Mouse (Mus musculus): ENCODE results near the gene Macrod2. TPM values are rescaled to one million over a fixed set of nuclear protein-coding genes. Genes with fewer than 3 reads are reported as not detected.

The Macrod2 gene
- polyA plus RNA-seq, 1 experiment from 2014 or later: 59.2 TPM

DNA sequence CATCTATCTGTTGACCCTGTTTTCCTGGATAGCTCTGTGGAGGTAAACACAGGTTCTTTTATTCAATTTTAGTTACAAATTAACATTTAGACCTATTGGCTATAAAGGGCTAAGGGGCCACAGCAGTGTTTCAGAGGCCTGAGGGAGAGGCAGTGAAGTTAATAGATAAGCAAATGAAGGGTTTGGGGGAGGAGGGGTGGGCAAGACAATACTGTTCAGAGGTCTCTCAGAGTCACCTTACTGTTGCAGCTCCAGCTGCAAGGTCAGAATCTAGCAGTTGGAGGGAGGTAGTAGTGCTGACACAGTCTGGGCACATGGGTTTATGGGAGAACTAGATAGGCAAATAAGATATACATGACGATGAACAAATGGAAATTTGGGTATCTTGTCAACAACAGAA is 1156.6 kb downstream of the Macrod2 start:
- Histone ChIP-seq H3K4me3 (no peak overlapping the region), H3K4me2 (replicated peaks) (no peak overlapping the region), H3K27me3 (no peaks in the 10 kb centered on the region), H3K9me3 (replicated peaks) (no peaks in the 10 kb centered on the region), H3K27ac (no peak overlapping the region), H3K36me3 (no peaks in the 10 kb centered on the region), H3K4me1 (no peaks in the 10 kb centered on the region), H3K9ac (no peak overlapping the region)
- ATAC-seq (ENCODE audit: low FRiP score): no peak
- WGBS: 85% methylated on average over 1 of the region's 1 CpGs

DNA sequence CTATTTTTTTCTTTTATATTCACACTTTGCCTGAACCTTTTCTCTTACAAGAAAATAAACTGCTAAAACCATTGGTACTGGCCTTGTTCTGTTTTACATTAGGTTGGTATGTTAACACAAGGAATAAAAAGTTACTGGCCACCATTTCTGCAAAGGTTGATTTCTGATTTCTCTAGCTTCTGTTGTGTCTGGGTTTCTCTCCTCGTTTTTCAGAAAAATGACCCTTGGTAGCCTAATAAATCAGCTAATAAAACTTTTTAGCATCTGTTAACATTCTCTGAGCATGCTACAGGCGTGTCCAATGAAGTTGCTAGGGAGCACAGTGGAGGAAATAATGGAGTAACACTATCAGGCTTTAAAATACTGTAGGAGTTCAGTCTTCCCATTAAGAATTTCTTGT is 1161.6 kb downstream of the Macrod2 start:
- Histone ChIP-seq H3K36me3 (no peaks in the 10 kb centered on the region), H3K4me3 (no peak overlapping the region), H3K4me2 (replicated peaks) (no peak overlapping the region), H3K27me3 (no peaks in the 10 kb centered on the region), H3K9ac (no peak overlapping the region), H3K9me3 (replicated peaks) (no peaks in the 10 kb centered on the region), H3K4me1 (no peaks in the 10 kb centered on the region), H3K27ac (no peak overlapping the region)
- WGBS: 51% methylated on average over 2 of the region's 2 CpGs
- ATAC-seq (ENCODE audit: low FRiP score): no peak

DNA sequence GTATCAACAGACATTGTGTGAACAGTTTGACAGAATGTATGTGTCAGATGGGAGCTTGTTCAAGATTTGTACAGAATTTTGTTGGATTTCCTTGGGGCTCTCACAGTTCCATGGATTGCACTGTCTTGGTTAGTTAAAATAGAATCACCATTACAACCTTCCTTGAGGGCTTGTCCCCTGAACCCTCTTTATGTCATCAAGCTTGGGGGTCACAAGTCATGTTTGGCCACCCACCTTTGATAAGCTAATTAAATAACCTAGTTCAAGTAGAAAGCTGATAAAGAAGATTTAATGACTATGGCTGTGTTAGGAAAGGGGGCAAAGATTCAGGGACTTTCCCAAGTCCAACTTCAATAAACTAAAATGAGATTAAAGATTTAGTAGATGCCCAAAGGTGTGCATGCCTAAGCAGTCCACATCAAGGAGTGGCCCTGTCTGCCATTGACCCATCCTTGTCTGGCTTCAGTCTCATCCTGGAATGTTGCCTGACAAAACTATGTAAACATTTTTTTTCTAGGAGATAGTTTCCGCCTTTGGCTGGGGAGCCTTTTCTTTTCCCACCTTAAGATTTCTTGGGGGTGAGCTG is 1163.2 kb downstream of the Macrod2 start:
- no peaks in the 10 kb centered on the region for H3K4me1 ChIP-seq
- WGBS: 91% methylated on average over 1 of the region's 1 CpGs
- H3K4me3 ChIP-seq: no peak overlapping the region
- no peak overlapping the region for H3K27ac ChIP-seq
- no peaks in the 10 kb centered on the region for H3K27me3 ChIP-seq
- H3K9me3 ChIP-seq (replicated peaks): no peaks in the 10 kb centered on the region
- H3K36me3 ChIP-seq: no peaks in the 10 kb centered on the region
- no peak for ATAC-seq (ENCODE audit: low FRiP score)
- no peak overlapping the region for H3K9ac ChIP-seq
- H3K4me2 ChIP-seq (replicated peaks): no peak overlapping the region

- H3K36me3 ChIP-seq: no peaks in the 10 kb centered on the region
- no peaks in the 10 kb centered on the region for H3K27me3 ChIP-seq
- no peak overlapping the region for H3K4me3 ChIP-seq
- no peak overlapping the region for H3K4me2 ChIP-seq (replicated peaks)
- H3K9me3 ChIP-seq (replicated peaks): no peaks in the 10 kb centered on the region
- H3K27ac ChIP-seq: no peak overlapping the region
- WGBS: 62% methylated on average over 3 of the region's 3 CpGs
- H3K4me1 ChIP-seq: no peaks in the 10 kb centered on the region
- no peak for ATAC-seq (ENCODE audit: low FRiP score)
- H3K9ac ChIP-seq: no peak overlapping the region
Measured at GRCm38 (mm10) chr2:141565986-141566385, 1170.9 kb downstream of the Macrod2 start.

GRCm38 (mm10) chr2:141571360-141571759 is 1176.3 kb downstream of the Macrod2 start:
- H3K4me3 ChIP-seq: no peak overlapping the region
- no peaks in the 10 kb centered on the region for H3K4me1 ChIP-seq
- no peaks in the 10 kb centered on the region for H3K9me3 ChIP-seq (replicated peaks)
- H3K27ac ChIP-seq: no peak overlapping the region
- 73% methylated on average over 3 of the region's 3 CpGs for WGBS
- no peak overlapping the region for H3K9ac ChIP-seq
- H3K36me3 ChIP-seq: no peaks in the 10 kb centered on the region
- H3K4me2 ChIP-seq (replicated peaks): no peak overlapping the region
- no peaks in the 10 kb centered on the region for H3K27me3 ChIP-seq
- ATAC-seq (ENCODE audit: low FRiP score): no peak

DNA sequence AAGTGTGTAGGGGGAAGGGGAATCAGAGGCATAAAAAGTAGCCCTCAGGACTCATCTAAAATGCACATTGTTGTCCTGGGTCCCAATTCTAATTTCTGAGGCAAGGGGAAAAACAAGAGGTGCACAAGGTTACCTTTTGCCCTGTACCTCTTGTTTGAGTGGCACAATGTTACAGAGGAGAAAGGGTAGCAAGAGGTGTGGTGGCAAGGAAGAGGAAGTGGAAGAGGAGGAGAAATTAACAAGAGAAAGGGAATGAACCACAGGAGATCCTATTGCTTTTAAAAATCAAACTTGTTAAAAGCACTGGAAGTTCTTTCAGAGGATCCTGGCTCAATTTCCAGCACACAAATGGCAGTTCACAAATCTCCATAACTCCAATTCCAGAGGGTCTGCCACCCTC is 1183.1 kb downstream of the Macrod2 start:
- Histone ChIP-seq H3K27ac (no peak overlapping the region), H3K36me3 (no peaks in the 10 kb centered on the region), H3K4me3 (no peak overlapping the region), H3K27me3 (no peaks in the 10 kb centered on the region), H3K4me1 (peaks cover 2% of the 10 kb centered on the region; the same call in 1 of the 2 replicates), H3K9ac (no peak overlapping the region), H3K4me2 (replicated peaks) (no peak overlapping the region), H3K9me3 (replicated peaks) (no peaks in the 10 kb centered on the region)
- no peak for ATAC-seq (ENCODE audit: low FRiP score)

GRCm38 (mm10) chr2:141582431-141582830 is 1187.3 kb downstream of the Macrod2 start:
- Histone ChIP-seq H3K9ac (no peak overlapping the region), H3K4me2 (replicated peaks) (no peak overlapping the region), H3K36me3 (no peaks in the 10 kb centered on the region), H3K27ac (no peak overlapping the region), H3K9me3 (replicated peaks) (no peaks in the 10 kb centered on the region), H3K4me3 (no peak overlapping the region), H3K4me1 (peaks cover 2% of the 10 kb centered on the region; the same call in 1 of the 2 replicates), H3K27me3 (no peaks in the 10 kb centered on the region)
- WGBS: 67% methylated on average over 3 of the region's 3 CpGs
- no peak for ATAC-seq (ENCODE audit: low FRiP score)

- ATAC-seq (ENCODE audit: low FRiP score): no peak
- Histone ChIP-seq H3K9me3 (replicated peaks) (no peaks in the 10 kb centered on the region), H3K4me2 (replicated peaks) (no peak overlapping the region), H3K27me3 (no peaks in the 10 kb centered on the region), H3K4me3 (no peak overlapping the region), H3K27ac (no peak overlapping the region), H3K36me3 (no peaks in the 10 kb centered on the region), H3K9ac (no peak overlapping the region), H3K4me1 (peaks cover 2% of the 10 kb centered on the region; the same call in 1 of the 2 replicates)
- 32% methylated on average over 4 of the region's 4 CpGs for WGBS
Measured at GRCm38 (mm10) chr2:141582933-141583332, 1187.8 kb downstream of the Macrod2 start.

DNA sequence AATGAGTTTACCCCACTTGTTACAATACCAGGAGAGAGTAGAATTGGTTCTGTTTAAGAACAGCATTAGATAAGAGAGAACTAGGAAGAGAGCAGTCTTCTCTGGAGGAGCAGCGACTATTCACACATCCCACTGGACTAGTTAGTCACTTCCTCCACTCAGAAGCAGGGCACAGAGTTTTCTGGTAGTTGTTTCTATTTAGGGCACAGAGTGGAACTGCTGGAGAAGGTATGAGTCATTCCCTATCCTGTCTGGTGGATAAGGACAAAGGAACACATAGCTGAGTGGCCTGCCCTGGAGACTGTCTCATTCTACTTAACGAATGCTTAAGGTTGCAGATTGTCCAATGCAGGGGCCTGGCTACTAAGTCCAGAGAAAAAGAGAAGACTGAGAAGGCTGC is 1192.2 kb downstream of the Macrod2 start:
- Histone ChIP-seq H3K4me2 (replicated peaks) (no peak overlapping the region), H3K9me3 (replicated peaks) (no peaks in the 10 kb centered on the region), H3K4me1 (peaks cover 2% of the 10 kb centered on the region; the same call in 1 of the 2 replicates), H3K9ac (no peak overlapping the region), H3K36me3 (no peaks in the 10 kb centered on the region), H3K27ac (no peak overlapping the region), H3K4me3 (no peak overlapping the region), H3K27me3 (no peaks in the 10 kb centered on the region)
- WGBS: 73% methylated on average over 2 of the region's 2 CpGs
- ATAC-seq (ENCODE audit: low FRiP score): no peak

- no peaks in the 10 kb centered on the region for H3K36me3 ChIP-seq
- H3K27ac ChIP-seq: no peak overlapping the region
- no peak overlapping the region for H3K4me3 ChIP-seq
- no peak for ATAC-seq (ENCODE audit: low FRiP score)
- WGBS: 68% methylated on average over 4 of the region's 4 CpGs
- H3K4me2 ChIP-seq (replicated peaks): no peak overlapping the region
- no peaks in the 10 kb centered on the region for H3K4me1 ChIP-seq
- no peaks in the 10 kb centered on the region for H3K27me3 ChIP-seq
- H3K9me3 ChIP-seq (replicated peaks): no peaks in the 10 kb centered on the region
- H3K9ac ChIP-seq: no peak overlapping the region
Measured at GRCm38 (mm10) chr2:141591326-141591725, 1196.2 kb downstream of the Macrod2 start.

DNA sequence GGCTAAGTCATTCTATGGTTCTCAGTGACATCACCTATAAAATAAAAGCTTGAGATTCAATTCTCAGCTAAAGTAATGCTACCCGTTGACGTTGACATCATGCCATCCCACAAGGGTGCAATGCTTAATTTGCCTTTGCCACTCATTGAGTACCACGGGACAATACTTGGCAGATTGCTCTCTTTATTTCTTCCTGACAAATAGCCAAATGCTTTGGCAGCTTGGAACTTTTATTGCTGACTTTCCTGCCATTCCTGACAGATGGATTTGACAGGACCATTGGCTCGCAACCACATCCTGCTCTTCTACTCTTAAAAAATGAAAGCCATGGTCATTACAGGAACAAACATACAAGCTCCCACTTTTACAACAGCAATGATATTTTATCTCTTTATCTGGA is 1199.7 kb downstream of the Macrod2 start:
- Histone ChIP-seq H3K4me2 (replicated peaks) (no peak overlapping the region), H3K4me1 (no peaks in the 10 kb centered on the region), H3K27ac (no peak overlapping the region), H3K36me3 (no peaks in the 10 kb centered on the region), H3K27me3 (no peaks in the 10 kb centered on the region), H3K9ac (no peak overlapping the region), H3K4me3 (no peak overlapping the region), H3K9me3 (replicated peaks) (no peaks in the 10 kb centered on the region)
- 78% methylated on average over 4 of the region's 4 CpGs for WGBS
- ATAC-seq (ENCODE audit: low FRiP score): no peak

DNA sequence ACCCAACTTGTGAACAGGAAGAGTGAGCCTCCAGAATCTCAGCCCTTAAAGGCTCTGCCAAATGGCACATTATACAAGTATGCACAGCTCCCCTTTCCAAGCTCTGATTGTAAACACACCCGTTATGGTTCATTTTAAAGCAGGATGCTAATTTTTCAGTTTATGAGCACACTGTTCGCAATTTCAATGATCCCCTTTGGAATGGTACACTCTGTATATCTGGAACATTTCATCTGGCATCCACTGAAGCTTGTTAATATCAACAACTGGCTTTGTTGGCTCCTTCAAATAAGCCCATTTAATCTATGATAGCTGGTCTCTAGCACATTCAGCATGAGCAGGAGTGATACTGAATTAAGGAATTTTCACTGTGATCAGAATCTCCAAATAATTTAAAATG is 1222.6 kb downstream of the Macrod2 start:
- Histone ChIP-seq H3K9ac (no peak overlapping the region), H3K36me3 (no peaks in the 10 kb centered on the region), H3K27ac (no peak overlapping the region), H3K27me3 (no peaks in the 10 kb centered on the region), H3K4me2 (replicated peaks) (no peak overlapping the region), H3K4me3 (no peak overlapping the region), H3K4me1 (no peaks in the 10 kb centered on the region), H3K9me3 (replicated peaks) (no peaks in the 10 kb centered on the region)
- WGBS: 90% methylated on average over 2 of the region's 2 CpGs
- no peak for ATAC-seq (ENCODE audit: low FRiP score)

- no peak overlapping the region for H3K27ac ChIP-seq
- WGBS: 83% methylated on average over 5 of the region's 5 CpGs
- H3K4me3 ChIP-seq: no peak overlapping the region
- H3K4me1 ChIP-seq: no peaks in the 10 kb centered on the region
- H3K9ac ChIP-seq: no peak overlapping the region
- no peaks in the 10 kb centered on the region for H3K36me3 ChIP-seq
- no peak for ATAC-seq (ENCODE audit: low FRiP score)
- H3K27me3 ChIP-seq: no peaks in the 10 kb centered on the region
- no peaks in the 10 kb centered on the region for H3K9me3 ChIP-seq (replicated peaks)
- no peak overlapping the region for H3K4me2 ChIP-seq (replicated peaks)
Measured at GRCm38 (mm10) chr2:141618257-141618656, 1223.1 kb downstream of the Macrod2 start.
